Mouse (Mus musculus) heart, postnatal 0 days (tissue): ENCODE results near the gene Stk4.

Experiments used
- CTCF ChIP-seq: IDR thresholded peaks from 2 replicates; pipeline ENCODE4 v1.5.1; 2016; ENCODE audit warnings: antibody characterized with exemption, control low read depth, low read depth
- EP300 ChIP-seq: IDR thresholded peaks from 2 replicates; pipeline ENCODE4 v1.6.1; 2016; ENCODE audit warnings: antibody characterized with exemption, low read depth

DNA sequence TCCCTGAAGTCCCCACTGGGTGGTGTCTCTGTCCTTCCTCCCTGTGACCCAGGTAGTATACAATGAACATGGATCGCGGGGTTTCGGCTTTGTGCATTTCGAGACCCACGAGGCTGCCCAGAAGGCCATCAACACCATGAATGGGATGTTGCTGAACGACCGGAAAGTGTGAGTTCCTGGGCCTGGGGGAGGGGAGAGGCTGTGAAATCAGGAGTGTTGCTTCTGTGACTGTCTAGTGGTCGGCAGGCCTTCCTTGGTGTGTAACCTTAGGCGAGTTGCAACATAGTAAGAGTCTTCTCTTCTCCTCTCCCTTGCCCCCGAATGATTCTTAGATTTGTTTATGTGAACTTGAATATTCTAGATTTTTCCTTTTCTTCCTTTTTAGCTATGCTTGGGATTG is 39.0 kb upstream of the Stk4 start:
- TF ChIP-seq CTCF: no peak
- no peak for TF ChIP-seq EP300
